Mouse (Mus musculus) ES-Bruce4 (cell line): ENCODE measurements at regions not wholly inside any gene's neighbourhood (a gene's known extent, or its start where the extent isn't known, plus 50 kb on each side); places are given as distances from the start of the nearest gene placed in this dataset.

ENCODE experiments used
- CTCF ChIP-seq: IDR thresholded peaks from one replicate; pipeline ENCODE4 v1.8.1; 2011; ENCODE audit warnings: low read depth, low read length
- EP300 ChIP-seq: IDR thresholded peaks from 2 replicates; pipeline ENCODE4 v1.6.1; 2011; ENCODE audit warnings: low read depth, low read length; ENCODE audit not compliant: insufficient read depth
- POLR2A ChIP-seq: IDR thresholded peaks from one replicate; pipeline ENCODE4 v1.8.1; 2011; ENCODE audit warnings: low read length; ENCODE audit not compliant: insufficient read depth

GRCm38 (mm10) chr1:114673954-114674353 lies 1010.6 kb upstream of the Cntnap5a start:
- TF ChIP-seq POLR2A (no peak), CTCF (no peak), EP300 (no peak)
